Comparison of ENCODE assay signal across 8 mouse cellular contexts in genomic region chr7:44891611-44892010, GRCm38 (mm10). TPM values are rescaled to one million over a fixed set of nuclear protein-coding genes. Genes with fewer than 3 reads are reported as not detected.
DNase-seq lines count a peak whose midpoint lies in the region; ATAC-seq and TF ChIP-seq lines count a peak whose summit lies in the region.

No protein-coding gene starts in this region.

- peak overlapping the region; percentile 92 for H3K9ac ChIP-seq in hindbrain, embryonic 16.5 days (ENCODE audit: low read depth, low read length)
- H3K9ac ChIP-seq in midbrain, embryonic 14.5 days (replicated peaks; ENCODE audit: low read length) = peak overlapping the region; percentile 74

- H3K4me3 ChIP-seq in kidney, adult 2 months (ENCODE audit: insufficient read depth, low read depth, low read length) = peak overlapping the region; percentile 60
- H3K4me3 ChIP-seq in cortical plate, adult 2 months (ENCODE audit: insufficient read depth, low read length) = peak overlapping the region; percentile 97
- H3K4me3 ChIP-seq in hindbrain, embryonic 16.5 days (ENCODE audit: low read length) = peak overlapping the region; percentile 92
- H3K4me3 ChIP-seq in midbrain, embryonic 14.5 days (replicated peaks; ENCODE audit: low read depth, low read length) = peak overlapping the region; percentile 59

- TF ChIP-seq POLR2A in kidney, adult 2 months (IDR thresholded peaks at IDR 0.05; ENCODE audit: low read depth, low read length) = no peak
- no peak for TF ChIP-seq POLR2A in cortical plate, adult 2 months (IDR thresholded peaks at IDR 0.05; ENCODE audit: extremely low read depth, insufficient read depth, low read length)

- 10% methylated on average over 6 of the region's 6 CpGs for WGBS in kidney, adult 2 months
- WGBS in hindbrain, embryonic 16.5 days = 11% methylated on average over 6 of the region's 6 CpGs
- 11% methylated on average over 6 of the region's 6 CpGs for WGBS in midbrain, embryonic 14.5 days

- H3K27ac ChIP-seq in kidney, adult 2 months (ENCODE audit: insufficient read depth, low read depth, low read length) = peak overlapping the region; percentile 93; the same call in 1 of the 2 replicates
- H3K27ac ChIP-seq in cortical plate, adult 2 months (ENCODE audit: insufficient read depth, low read length) = no peak overlapping the region
- peak overlapping the region; percentile 98 for H3K27ac ChIP-seq in hindbrain, embryonic 16.5 days (ENCODE audit: low read depth, low read length)
- H3K27ac ChIP-seq in midbrain, embryonic 14.5 days (replicated peaks; ENCODE audit: low read depth, low read length) = peak overlapping the region; percentile 96

- H3K4me1 ChIP-seq in kidney, adult 2 months (ENCODE audit: control insufficient read depth, insufficient read depth, low read length) = peaks cover 15% of the 10 kb centered on the region
- peaks cover 13% of the 10 kb centered on the region for H3K4me1 ChIP-seq in cortical plate, adult 2 months (ENCODE audit: control insufficient read depth, insufficient read depth, low read length)
- peaks cover 42% of the 10 kb centered on the region for H3K4me1 ChIP-seq in hindbrain, embryonic 16.5 days (ENCODE audit: control insufficient read depth, insufficient read depth, low read depth, low read length)
- peaks cover 42% of the 10 kb centered on the region for H3K4me1 ChIP-seq in midbrain, embryonic 14.5 days (ENCODE audit: control insufficient read depth, insufficient read depth, low read length)

- intact Hi-C loops in left cerebral cortex, postnatal 14 days (cut with DNase I) = loop anchor here (2.0 kb wide), 1 partner anchor 19 kb away; no protein-coding TSS in a partner anchor

- no peak for DNase-seq in kidney, adult 2 months
- DNase-seq in kidney, adult 11 months = no peak
- no peak for DNase-seq in midbrain, embryonic 14.5 days
- no peak for DNase-seq in left cerebral cortex, postnatal 14 days (ENCODE audit: low spot score in 2 of 2)
- no peak for DNase-seq in adrenal gland, adult 8-10 months

- no peaks in the 10 kb centered on the region for H3K9me3 ChIP-seq in hindbrain, embryonic 16.5 days (ENCODE audit: control insufficient read depth, low read length)
- H3K9me3 ChIP-seq in midbrain, embryonic 14.5 days (ENCODE audit: control insufficient read depth, low read length) = no peaks in the 10 kb centered on the region

- ATAC-seq in hindbrain, embryonic 16.5 days = no peak
- no peak for ATAC-seq in midbrain, embryonic 14.5 days (ENCODE audit: low FRiP score, low TSS enrichment)
- ATAC-seq in activated CD4-positive, CD25-positive, alpha-beta regulatory T cell, adult 4 months = no peak

- TF ChIP-seq CTCF in kidney, adult 2 months (conservative IDR thresholded peaks at IDR 0.05; ENCODE audit: insufficient read depth, insufficient read length, low read depth, low read length) = no peak
- no peak for TF ChIP-seq CTCF in cortical plate, adult 2 months (IDR thresholded peaks at IDR 0.05; ENCODE audit: extremely low read depth, insufficient read depth, low read length)

- H3K4me2 ChIP-seq in hindbrain, embryonic 16.5 days (ENCODE audit: low read length) = peak overlapping the region; percentile 97
- H3K4me2 ChIP-seq in midbrain, embryonic 14.5 days (ENCODE audit: low read length) = peak overlapping the region; percentile 95

- H3K27me3 ChIP-seq in kidney, adult 2 months (replicated peaks; ENCODE audit: control insufficient read depth, insufficient read depth, low read length) = no peaks in the 10 kb centered on the region
- H3K27me3 ChIP-seq in hindbrain, embryonic 16.5 days (replicated peaks; ENCODE audit: control insufficient read depth, insufficient read depth, low read length) = no peaks in the 10 kb centered on the region
- H3K27me3 ChIP-seq in midbrain, embryonic 14.5 days (ENCODE audit: control insufficient read depth, insufficient read depth, low read length) = no peaks in the 10 kb centered on the region

- H3K36me3 ChIP-seq in kidney, adult 2 months (ENCODE audit: control insufficient read depth, insufficient read depth, low read length) = no peaks in the 10 kb centered on the region
- peaks cover 5% of the 10 kb centered on the region for H3K36me3 ChIP-seq in hindbrain, embryonic 16.5 days (ENCODE audit: control insufficient read depth, insufficient read depth, low read length)
- H3K36me3 ChIP-seq in midbrain, embryonic 14.5 days (ENCODE audit: control insufficient read depth, insufficient read depth, low read length) = peaks cover 29% of the 10 kb centered on the region

RNA-seq across cellular contexts. Expression of gene Med25, which starts 0.9 kb away (rescaled TPM):
- polyA plus RNA-seq in kidney, adult 2 months (2012; rRNA removed) = 164 and 181 TPM in 2 replicates
- 121 and 129 TPM in 2 replicates for polyA plus RNA-seq in cortical plate, adult 2 months (2012; rRNA removed)
- polyA plus RNA-seq in hindbrain, embryonic 16.5 days (2015; fragmentation: Nextera tagmentation; extraction: Ambion mirVana) = 136 and 158 TPM in 2 replicates
- 114 and 128 TPM in 2 replicates for polyA plus RNA-seq in midbrain, embryonic 14.5 days (2014; fragmentation: Nextera tagmentation; extraction: Ambion mirVana)
- polyA plus RNA-seq in activated CD4-positive, CD25-positive, alpha-beta regulatory T cell, adult 4 months (2017; shearing (Covaris generic)) = 10 to 100 TPM; 12.2 to 20.1 TPM
- 100 to 1,000 TPM in 1 of 2 experiments, 10 to 100 TPM in 1; 92.5 to 103 TPM for total RNA-seq in left cerebral cortex, postnatal 14 days (2021)
- total RNA-seq in adrenal gland, adult 8-10 months (2022) = 100 to 1,000 TPM in 2 of 4 experiments, 10 to 100 TPM in 2; 85.0 to 118 (median 96.5) TPM

RNA-seq across cellular contexts. Expression of gene Fuz, which starts 4.3 kb away (rescaled TPM):
- polyA plus RNA-seq in kidney, adult 2 months (2012; rRNA removed) = 59.2 and 70.9 TPM in 2 replicates
- polyA plus RNA-seq in cortical plate, adult 2 months (2012; rRNA removed) = 28.6 and 30.7 TPM in 2 replicates
- polyA plus RNA-seq in hindbrain, embryonic 16.5 days (2015; fragmentation: Nextera tagmentation; extraction: Ambion mirVana) = 18.1 and 19.6 TPM in 2 replicates
- polyA plus RNA-seq in midbrain, embryonic 14.5 days (2014; fragmentation: Nextera tagmentation; extraction: Ambion mirVana) = 16.7 and 17.2 TPM in 2 replicates
- polyA plus RNA-seq in activated CD4-positive, CD25-positive, alpha-beta regulatory T cell, adult 4 months (2017; shearing (Covaris generic)) = 10 to 100 TPM in 1 of 2 experiments, 1 to 10 TPM in 1; 7.3 to 19.3 TPM
- 10 to 100 TPM; 20.4 to 22.9 TPM for total RNA-seq in left cerebral cortex, postnatal 14 days (2021)
- 10 to 100 TPM; 27.2 to 46.8 (median 38.4) TPM for total RNA-seq in adrenal gland, adult 8-10 months (2022)

RNA-seq across cellular contexts. Expression of gene Ptov1, which starts 22.0 kb away (rescaled TPM):
- polyA plus RNA-seq in kidney, adult 2 months (2012; rRNA removed) = 212 and 221 TPM in 2 replicates
- polyA plus RNA-seq in cortical plate, adult 2 months (2012; rRNA removed) = 359 and 377 TPM in 2 replicates
- 389 and 459 TPM in 2 replicates for polyA plus RNA-seq in hindbrain, embryonic 16.5 days (2015; fragmentation: Nextera tagmentation; extraction: Ambion mirVana)
- 480 and 508 TPM in 2 replicates for polyA plus RNA-seq in midbrain, embryonic 14.5 days (2014; fragmentation: Nextera tagmentation; extraction: Ambion mirVana)
- 1 to 10 TPM; 1.3 to 2.3 TPM for polyA plus RNA-seq in activated CD4-positive, CD25-positive, alpha-beta regulatory T cell, adult 4 months (2017; shearing (Covaris generic))
- total RNA-seq in left cerebral cortex, postnatal 14 days (2021) = 100 to 1,000 TPM; 263 to 271 TPM
- total RNA-seq in adrenal gland, adult 8-10 months (2022) = 100 to 1,000 TPM; 273 to 304 (median 292) TPM

RNA-seq across cellular contexts. Expression of gene Pnkp, which starts 34.7 kb away (rescaled TPM):
- 44.9 and 53.4 TPM in 2 replicates for polyA plus RNA-seq in kidney, adult 2 months (2012; rRNA removed)
- polyA plus RNA-seq in cortical plate, adult 2 months (2012; rRNA removed) = 35.6 and 40.8 TPM in 2 replicates
- polyA plus RNA-seq in hindbrain, embryonic 16.5 days (2015; fragmentation: Nextera tagmentation; extraction: Ambion mirVana) = 30.1 and 34.0 TPM in 2 replicates
- polyA plus RNA-seq in midbrain, embryonic 14.5 days (2014; fragmentation: Nextera tagmentation; extraction: Ambion mirVana) = 28.8 and 30.4 TPM in 2 replicates
- polyA plus RNA-seq in activated CD4-positive, CD25-positive, alpha-beta regulatory T cell, adult 4 months (2017; shearing (Covaris generic)) = 10 to 100 TPM; 41.4 to 48.8 TPM
- 10 to 100 TPM; 26.1 to 28.7 TPM for total RNA-seq in left cerebral cortex, postnatal 14 days (2021)
- 10 to 100 TPM; 46.6 to 56.6 (median 53.6) TPM for total RNA-seq in adrenal gland, adult 8-10 months (2022)

RNA-seq across cellular contexts. Expression of gene Ap2a1, which starts 37.7 kb away (rescaled TPM):
- polyA plus RNA-seq in kidney, adult 2 months (2012; rRNA removed) = 58.0 and 70.6 TPM in 2 replicates
- 241 and 247 TPM in 2 replicates for polyA plus RNA-seq in cortical plate, adult 2 months (2012; rRNA removed)
- 128 and 133 TPM in 2 replicates for polyA plus RNA-seq in hindbrain, embryonic 16.5 days (2015; fragmentation: Nextera tagmentation; extraction: Ambion mirVana)
- polyA plus RNA-seq in midbrain, embryonic 14.5 days (2014; fragmentation: Nextera tagmentation; extraction: Ambion mirVana) = 124 and 133 TPM in 2 replicates
- polyA plus RNA-seq in activated CD4-positive, CD25-positive, alpha-beta regulatory T cell, adult 4 months (2017; shearing (Covaris generic)) = 1 to 10 TPM; 6.8 to 8.0 TPM
- total RNA-seq in left cerebral cortex, postnatal 14 days (2021) = 100 to 1,000 TPM; 381 to 392 TPM
- 100 to 1,000 TPM in 3 of 4 experiments, 10 to 100 TPM in 1; 99.8 to 139 (median 118) TPM for total RNA-seq in adrenal gland, adult 8-10 months (2022)

Comparison
In these comparisons a context has a peak if more than half of its experiments do, and no peak if none do; other contexts are left out.
1. RNA of gene Ptov1, which starts 22.0 kb away (polyA plus RNA-seq): 480 to 508 TPM in midbrain, embryonic 14.5 days, 389 to 459 TPM in hindbrain, embryonic 16.5 days, 359 to 377 TPM in cortical plate, adult 2 months and 212 to 221 TPM in kidney, adult 2 months; 1.3 to 2.3 TPM in activated CD4-positive, CD25-positive, alpha-beta regulatory T cell, adult 4 months; every median in the first group is over 10 times any median in the second.
2. Peak in every context shown above with its lines, with median percentiles within 50 percentile points of each other: H3K4me3 ChIP-seq.